Mouse (Mus musculus) retina, postnatal 1 day (tissue): ENCODE results near the gene Lzic.
A peak's percentile ranks its signal among the peaks of the same experiment; 100 is the strongest.

Source experiments
- DNase-seq: peaks from one replicate; pipeline ENCODE4 v3.0.0-alpha.2; 2012

Gene Lzic

DNA sequence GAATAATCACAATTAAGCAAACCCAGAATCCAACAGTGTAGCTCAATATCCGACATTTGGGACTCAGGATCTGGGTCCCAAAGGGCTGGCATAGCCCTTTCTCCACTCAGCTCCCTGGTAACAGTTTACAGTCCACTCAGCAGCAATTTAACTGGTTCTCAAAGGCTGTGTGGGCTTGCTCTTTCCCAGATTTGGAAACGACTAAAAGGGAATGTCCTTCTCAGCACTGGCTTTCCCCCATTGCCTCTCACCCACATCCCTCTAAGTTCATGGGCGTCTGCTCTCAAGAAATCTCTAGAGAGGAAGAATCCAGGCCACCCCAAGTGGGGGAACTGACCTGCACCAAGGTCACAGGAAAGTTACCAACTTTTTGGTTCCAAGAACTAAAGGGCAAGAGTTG lies 463 bp upstream of the Lzic start:
- no peak for DNase-seq

GRCm38 (mm10) chr4:149485825-149486206 lies 787 bp downstream of the Lzic start:
- peak; percentile 54 for DNase-seq

DNA sequence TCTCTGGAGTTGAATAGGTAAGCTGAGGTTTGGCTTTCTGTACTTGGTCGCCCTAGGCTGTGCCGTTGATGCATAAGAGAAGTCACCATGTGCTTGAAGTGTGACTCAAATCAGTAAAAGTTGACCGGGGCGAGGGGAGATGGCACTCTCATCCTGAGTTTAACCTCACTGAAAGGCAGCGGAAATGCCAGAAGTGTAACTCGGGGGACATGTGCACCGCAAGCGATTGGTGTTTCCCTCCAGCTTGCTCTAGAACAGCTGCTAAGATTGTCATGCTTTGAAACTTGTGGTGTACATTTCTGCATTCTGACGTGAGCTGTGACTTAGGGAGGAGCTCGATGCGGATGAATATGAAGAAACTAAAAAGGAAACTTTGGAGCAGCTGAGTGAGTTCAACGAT lies 2.7 kb downstream of the Lzic start:
- DNase-seq = no peak

GRCm38 (mm10) chr4:149489415-149490240 lies 4.6 kb downstream of the Lzic start:
- DNase-seq = no peak

DNA sequence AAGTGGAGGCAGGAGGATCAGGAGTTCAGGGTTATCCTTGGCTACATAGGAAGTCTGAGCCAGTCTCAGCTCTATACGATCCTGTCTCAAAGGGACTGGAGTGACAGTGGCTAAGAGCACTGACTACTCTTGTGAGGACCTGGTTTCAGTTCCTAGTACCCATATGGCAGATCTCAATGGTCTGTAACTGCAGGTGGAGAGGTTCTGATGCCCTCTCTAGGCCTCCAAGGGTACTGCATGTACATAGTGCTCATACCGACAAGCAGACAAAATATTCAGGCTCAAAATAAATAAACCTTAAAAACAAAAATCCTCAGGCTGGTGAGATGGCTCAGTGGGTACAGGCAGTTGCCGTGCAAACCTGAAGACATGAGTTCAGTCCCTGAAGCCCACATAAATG lies 6.1 kb downstream of the Lzic start:
- DNase-seq = no peak

- peak; percentile 93 for DNase-seq
Observed at GRCm38 (mm10) chr4:149496612-149497011, 11.6 kb downstream of the Lzic start.

DNA sequence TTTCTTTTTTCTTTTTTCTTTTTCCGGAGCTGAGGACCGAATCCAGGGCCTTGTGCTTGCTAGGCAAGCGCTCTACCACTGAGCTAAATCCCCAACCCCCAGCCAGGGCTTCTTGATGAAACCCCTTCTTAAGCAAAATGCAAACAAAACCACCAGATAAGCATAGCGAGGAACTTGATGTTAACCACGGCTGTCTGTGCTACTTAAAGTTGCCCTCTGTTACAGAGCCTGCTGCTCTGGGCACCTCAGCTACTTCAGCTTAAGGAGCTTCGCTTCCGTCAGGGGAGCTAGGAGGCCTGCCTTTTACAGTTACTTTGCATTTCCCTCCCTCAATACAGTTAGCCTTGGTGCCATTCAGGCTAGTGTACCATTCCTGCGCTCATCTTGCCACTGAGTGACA lies 13.9 kb downstream of the Lzic start:
- DNase-seq = no peak

- no peak for DNase-seq
Observed at GRCm38 (mm10) chr4:149499790-149500189, 14.8 kb downstream of the Lzic start.

GRCm38 (mm10) chr4:149504363-149504762 lies 19.3 kb downstream of the Lzic start:
- DNase-seq = no peak

GRCm38 (mm10) chr4:149504858-149505257 lies 19.8 kb downstream of the Lzic start:
- no peak for DNase-seq

DNA sequence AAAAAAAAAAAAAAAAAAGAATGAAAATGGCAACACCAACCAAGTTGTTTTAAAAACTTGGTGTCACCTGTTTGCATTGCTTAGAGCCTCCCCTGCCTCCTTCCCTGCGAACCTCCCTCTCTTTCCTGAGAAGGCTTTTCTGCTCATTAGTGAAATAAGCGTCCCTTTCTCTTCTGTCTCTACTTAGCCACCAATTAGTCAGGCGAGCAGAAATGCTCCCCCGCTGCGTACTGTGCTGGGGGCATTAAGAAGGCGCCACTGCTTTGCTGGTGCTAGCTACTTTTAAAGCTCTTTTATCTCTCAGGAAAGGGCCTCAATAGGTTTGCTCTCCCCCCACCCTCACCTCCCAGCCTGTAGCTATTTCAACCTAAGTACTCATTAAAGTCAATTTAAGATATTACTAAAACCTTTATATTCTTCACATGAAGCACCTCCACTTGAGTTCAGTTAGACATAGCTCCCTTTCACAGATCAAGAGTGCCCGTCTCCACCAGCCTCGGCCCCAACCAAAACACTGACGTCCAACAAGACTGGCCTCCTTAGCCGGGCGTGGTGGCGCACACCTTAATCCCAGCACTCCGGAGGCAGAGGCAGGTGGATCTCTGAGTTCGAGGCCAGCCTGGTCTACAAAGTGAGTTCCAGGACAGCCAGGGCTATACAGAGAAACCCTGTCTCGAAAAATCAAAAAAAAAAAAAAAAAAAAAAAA lies 20.4 kb downstream of the Lzic start:
- peak; percentile 92 for DNase-seq

- no peak for DNase-seq
Observed at GRCm38 (mm10) chr4:149506904-149507303, 21.9 kb downstream of the Lzic start.

DNA sequence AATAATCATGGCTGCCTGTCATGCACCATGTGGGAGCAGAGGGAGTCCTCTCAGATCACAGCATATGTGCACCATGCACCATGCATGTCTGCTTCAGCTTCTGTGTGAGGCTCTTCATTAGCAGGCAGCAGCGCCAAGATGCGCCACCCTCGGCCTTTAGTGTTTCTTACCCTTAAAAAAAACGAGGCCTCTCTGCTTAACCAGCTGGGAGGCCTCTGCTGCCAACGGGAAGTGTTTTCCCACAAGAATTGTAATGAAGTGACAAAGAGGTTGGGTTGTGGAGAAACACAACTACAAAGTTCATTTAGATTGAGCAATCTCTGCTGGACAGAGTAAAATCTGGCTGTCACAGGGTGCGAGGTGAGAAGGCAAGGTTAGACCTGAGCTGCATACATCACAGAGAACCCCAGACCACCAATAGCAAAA lies 26.2 kb downstream of the Lzic start:
- DNase-seq = no peak

DNA sequence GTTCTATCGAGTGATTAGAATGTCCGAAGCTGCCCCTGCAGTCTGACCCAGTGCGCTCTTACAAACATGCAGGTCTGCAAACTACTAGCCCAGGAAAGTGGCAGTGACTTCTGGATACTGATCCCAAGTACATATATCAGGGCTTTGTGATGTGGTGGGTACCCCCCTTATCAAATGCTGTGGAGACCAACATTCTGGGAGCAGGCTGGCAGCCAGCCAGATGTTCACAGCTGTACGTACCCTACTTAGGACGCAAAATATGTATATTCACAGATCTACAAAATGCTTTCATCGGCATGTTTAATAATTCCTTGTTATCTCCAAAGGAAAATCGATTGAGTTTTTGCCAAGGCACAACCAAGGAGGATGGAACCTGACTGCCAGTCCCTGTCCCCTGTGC lies 27.0 kb downstream of the Lzic start:
- no peak for DNase-seq

DNA sequence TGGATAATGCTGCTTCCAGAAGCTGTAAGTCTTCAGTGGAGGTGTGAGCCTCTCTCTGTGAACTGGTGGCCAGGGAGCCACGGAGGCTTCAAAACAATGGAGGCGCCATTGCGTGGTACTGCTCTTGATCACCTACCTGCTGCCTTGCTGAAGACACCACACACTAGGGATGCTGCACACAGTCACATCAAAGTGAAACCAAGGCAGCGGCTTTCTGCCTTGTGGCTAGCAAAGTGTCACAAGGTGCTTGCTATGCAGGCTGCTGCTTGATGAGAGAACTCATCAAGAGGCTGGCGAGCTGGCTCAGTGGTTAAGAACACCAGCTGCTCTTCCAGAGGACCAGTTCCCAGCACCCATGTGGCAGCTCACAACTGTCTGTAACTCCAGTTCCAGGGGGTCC lies 30.7 kb downstream of the Lzic start:
- DNase-seq = no peak

DNA sequence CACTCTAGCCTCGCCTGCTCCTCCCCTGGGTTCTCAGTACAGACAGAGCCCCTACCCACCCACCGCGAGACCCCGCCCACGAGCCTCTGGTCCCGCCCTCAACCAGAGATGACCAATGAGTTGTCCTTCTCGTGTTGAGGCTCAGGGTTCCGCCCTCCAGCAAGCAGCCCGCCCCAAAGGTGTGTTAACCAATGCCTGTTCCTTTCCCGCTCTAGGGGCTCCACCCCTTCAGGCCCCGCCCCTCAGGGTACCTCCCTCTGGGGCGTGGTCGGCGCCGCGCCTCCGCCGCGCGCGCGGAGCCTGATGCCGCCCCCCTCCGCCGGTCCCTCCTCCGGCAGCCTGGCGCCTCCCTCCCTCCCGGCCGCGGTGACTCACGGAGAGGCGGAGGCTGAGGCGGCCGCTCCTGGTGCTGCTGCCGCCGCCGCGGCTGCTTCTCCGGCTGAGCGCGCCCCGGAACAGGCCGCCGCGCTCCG lies 32.9 kb downstream of the Lzic start, which contains the start of gene Ctnnbip1:
Gene Ctnnbip1 (plus strand): TSS at position 369 of the 473 bp plus-strand sequence.
- DNase-seq = peak; percentile 99

DNA sequence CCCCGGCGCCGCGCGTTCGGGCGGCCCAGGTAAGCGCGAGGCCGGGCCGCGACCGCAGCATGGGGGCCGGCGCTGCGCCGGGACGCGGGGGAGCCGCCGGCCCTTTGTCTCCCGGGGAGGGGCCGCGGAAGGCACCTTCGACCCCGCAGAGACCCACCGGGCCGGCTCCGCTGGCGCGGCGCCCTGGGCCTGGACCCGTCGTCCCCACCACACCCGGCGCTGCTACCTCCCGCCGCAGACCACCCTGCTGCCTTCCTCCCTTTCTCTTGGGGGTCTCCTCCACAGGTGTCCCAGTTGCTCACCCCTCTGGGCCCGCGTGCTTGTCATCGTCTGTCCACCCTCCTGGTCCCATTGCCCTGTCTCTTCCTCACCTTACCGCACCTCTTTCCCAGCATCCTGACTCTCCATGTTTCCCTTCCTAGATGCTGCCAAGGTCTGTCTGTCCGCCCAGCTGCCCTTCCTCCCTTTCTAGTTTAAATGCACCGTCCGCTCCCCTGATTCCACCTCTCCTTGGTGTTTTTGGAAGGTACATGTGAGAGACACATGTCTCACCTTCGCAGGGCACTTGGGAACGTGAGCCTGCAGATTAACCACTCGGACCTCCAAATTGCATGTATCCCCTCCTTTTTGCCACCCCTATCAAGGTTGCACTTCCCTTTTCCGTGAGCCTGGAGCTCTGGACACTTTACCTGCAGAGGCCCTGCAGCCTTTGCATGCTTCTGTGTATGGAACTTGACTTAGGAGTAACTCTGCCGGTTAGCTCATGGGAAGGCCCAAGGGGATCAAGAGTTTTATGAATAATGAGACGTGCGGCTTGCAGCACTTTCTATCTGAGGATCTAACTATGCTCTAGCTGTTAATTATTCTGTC lies 33.6 kb downstream of the Lzic start:
- no peak for DNase-seq

DNA sequence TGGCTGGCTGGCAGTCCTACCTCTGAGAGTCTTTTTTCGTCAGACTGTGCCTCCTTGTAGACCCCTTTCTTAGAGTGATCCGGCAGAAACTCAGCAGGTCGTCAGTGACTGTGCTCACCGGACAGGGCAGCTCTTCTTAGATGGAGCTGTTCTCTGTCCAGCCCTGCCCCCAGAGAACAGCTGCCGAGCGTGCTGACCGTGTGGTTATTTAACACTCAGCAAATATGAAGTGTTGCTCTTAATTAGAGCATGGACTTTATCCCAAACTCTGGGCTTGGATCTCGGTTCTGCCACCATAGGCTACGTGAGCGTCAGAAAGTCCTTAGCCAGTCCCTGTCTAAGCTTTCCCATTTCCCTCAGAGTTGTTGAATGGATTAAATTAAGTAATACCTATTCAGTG lies 36.2 kb downstream of the Lzic start:
- DNase-seq = no peak

DNA sequence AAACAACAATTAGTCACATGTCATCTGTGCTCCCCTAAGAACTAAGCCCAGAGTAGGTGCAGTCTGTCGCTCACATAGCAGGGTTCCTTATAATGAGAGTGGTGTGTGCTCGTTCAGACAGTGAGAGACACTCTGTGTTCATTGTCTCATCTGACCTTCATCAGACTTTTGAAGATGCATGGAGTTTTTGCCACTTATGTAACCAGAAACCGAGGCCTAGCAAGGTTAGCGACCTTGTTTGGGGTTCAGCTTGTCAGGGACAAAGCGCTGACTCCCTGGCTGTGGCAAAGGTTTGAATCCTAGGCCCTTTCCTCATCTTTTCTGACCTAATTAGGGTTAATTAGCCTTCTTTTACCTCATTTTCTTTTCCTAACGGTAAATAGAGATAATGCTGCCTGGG lies 38.9 kb downstream of the Lzic start:
- DNase-seq = peak; percentile 26

- DNase-seq = no peak
Observed at GRCm38 (mm10) chr4:149525170-149525569, 40.1 kb downstream of the Lzic start.

- no peak for DNase-seq
Observed at GRCm38 (mm10) chr4:149525811-149526210, 40.8 kb downstream of the Lzic start.

- DNase-seq = peak; percentile 64
Observed at GRCm38 (mm10) chr4:149526330-149526729, 41.3 kb downstream of the Lzic start.
